Mouse (Mus musculus) heart, embryonic 12.5 days (tissue): ENCODE data around the gene Npcd. TPM values are rescaled to one million over a fixed set of nuclear protein-coding genes. Genes with fewer than 3 reads are reported as not detected.

Source experiments
- ATAC-seq: fragments of 200-750 bp; cut with Nextera tagmentation; 2 replicates; pipeline ENCODE4 v1.8.0; 2017; ENCODE audit warnings: moderate TSS enrichment, moderate library complexity; ENCODE audit not compliant: insufficient number of reproducible peaks, low FRiP score
- H3K27ac ChIP-seq: fragments of 300-500 bp; sonication (generic); 2 replicates; pipeline ENCODE4 v1.5.1; 2016; ENCODE audit warnings: mild to moderate bottlenecking, moderate library complexity; ENCODE audit not compliant: poor library complexity, severe bottlenecking
- H3K27me3 ChIP-seq: fragments of 300-500 bp; sonication (generic); replicated peaks from 2 replicates; pipeline ENCODE4 v1.6.1; 2016; ENCODE audit warnings: mild to moderate bottlenecking, moderate library complexity
- H3K36me3 ChIP-seq: fragments of 300-500 bp; sonication (generic); 2 replicates; pipeline ENCODE4 v1.6.1; 2016; ENCODE audit warnings: mild to moderate bottlenecking, moderate library complexity
- H3K4me1 ChIP-seq: fragments of 300-500 bp; sonication (generic); replicated peaks from 2 replicates; pipeline ENCODE4 v1.6.1; 2016; ENCODE audit warnings: mild to moderate bottlenecking
- H3K4me2 ChIP-seq: fragments of 300-500 bp; sonication (generic); 2 replicates; pipeline ENCODE4 v1.6.1; 2016; ENCODE audit warnings: mild to moderate bottlenecking, moderate library complexity
- H3K4me3 ChIP-seq: fragments of 300-500 bp; sonication (generic); 2 replicates; pipeline ENCODE4 v1.5.1; 2016; ENCODE audit warnings: mild to moderate bottlenecking
- H3K9ac ChIP-seq: fragments of 300-500 bp; sonication (generic); 2 replicates; pipeline ENCODE4 v1.6.1; 2016; ENCODE audit warnings: mild to moderate bottlenecking, moderate library complexity
- H3K9me3 ChIP-seq: fragments of 300-500 bp; sonication (generic); replicated peaks from 2 replicates; pipeline ENCODE4 v1.6.1; 2016; ENCODE audit warnings: mild to moderate bottlenecking, moderate library complexity
- WGBS: fragments of 180-500 bp; shearing (Covaris S2); methylation state at CpG from one replicate; pipeline ENCODE4 v1.1.7; 2016; 5-methylcytosine and 5-hydroxymethylcytosine counted together
- polyA plus RNA-seq: library from polyadenylated mRNA; unstranded; fragments of >200 nt; fragmentation: Nextera tagmentation; extraction: Ambion mirVana; gene quantifications from 2 replicates; pipeline ENCODE4 v1.2.1, GENCODE M21; 2016

Npcd gene
- polyA plus RNA-seq, 1 experiment from 2014 or later: not detected

DNA sequence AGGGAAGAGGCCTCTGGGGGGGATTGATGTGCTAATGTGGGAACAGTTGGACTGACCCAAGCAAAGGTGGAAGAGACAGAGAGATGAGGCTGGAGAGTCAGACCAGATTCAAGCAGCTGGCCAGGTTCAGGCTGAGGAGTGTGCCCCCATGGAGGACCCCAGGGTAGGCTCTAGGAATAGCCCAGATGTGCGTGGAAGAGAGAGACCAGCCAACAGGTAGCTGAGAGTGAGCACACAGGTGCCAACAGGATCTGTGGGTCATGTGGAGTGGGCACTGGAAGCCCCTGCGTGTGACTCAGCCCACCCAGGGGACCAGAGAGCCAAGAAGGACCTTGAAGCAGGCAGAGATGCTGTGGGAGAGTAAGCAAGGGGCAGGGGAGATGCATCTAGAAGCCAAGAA, 32.4 kb downstream of the Npcd start:
- no peak for ATAC-seq
- Histone ChIP-seq H3K9ac (no peak overlapping the region), H3K4me3 (no peak overlapping the region), H3K4me2 (no peak overlapping the region), H3K27ac (no peak overlapping the region), H3K4me1 (peaks cover 18% of the 10 kb centered on the region), H3K9me3 (no peaks in the 10 kb centered on the region), H3K27me3 (peaks cover 86% of the 10 kb centered on the region), H3K36me3 (no peaks in the 10 kb centered on the region)
- 62% methylated on average over 2 of the region's 2 CpGs for WGBS

GRCm38 (mm10) chr15:79800701-79801100, 33.3 kb downstream of the Npcd start:
- peaks cover 18% of the 10 kb centered on the region for H3K4me1 ChIP-seq
- H3K9me3 ChIP-seq: no peaks in the 10 kb centered on the region
- H3K9ac ChIP-seq: no peak overlapping the region
- no peak overlapping the region for H3K4me3 ChIP-seq
- peaks cover 85% of the 10 kb centered on the region for H3K27me3 ChIP-seq
- 61% methylated on average over 11 of the region's 11 CpGs for WGBS
- no peak overlapping the region for H3K27ac ChIP-seq
- no peaks in the 10 kb centered on the region for H3K36me3 ChIP-seq
- no peak for ATAC-seq
- H3K4me2 ChIP-seq: no peak overlapping the region

DNA sequence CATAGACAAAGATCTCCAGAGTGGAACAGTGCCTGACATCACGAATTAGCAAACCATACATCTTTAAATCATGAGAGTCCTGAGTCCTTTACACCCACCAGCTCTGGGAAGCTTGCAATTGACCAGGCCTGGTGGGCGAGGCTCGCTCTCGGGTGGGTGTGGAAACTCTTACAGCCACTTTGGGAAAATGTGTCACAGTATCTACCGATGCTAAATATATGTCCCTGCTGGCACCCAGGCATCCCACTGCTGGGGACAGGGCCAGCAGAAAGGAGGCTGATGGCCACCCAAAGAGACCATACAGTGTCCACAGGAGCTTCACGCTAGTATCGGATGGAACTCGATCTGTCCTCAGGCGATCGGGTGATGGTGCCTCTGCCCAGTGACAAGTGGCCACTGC, 35.4 kb downstream of the Npcd start:
- peaks cover 6% of the 10 kb centered on the region for H3K4me1 ChIP-seq
- no peaks in the 10 kb centered on the region for H3K9me3 ChIP-seq
- H3K27me3 ChIP-seq: peaks cover 83% of the 10 kb centered on the region
- H3K36me3 ChIP-seq: no peaks in the 10 kb centered on the region
- no peak overlapping the region for H3K27ac ChIP-seq
- ATAC-seq: no peak
- H3K4me2 ChIP-seq: no peak overlapping the region
- WGBS: 75% methylated on average over 10 of the region's 10 CpGs
- H3K4me3 ChIP-seq: no peak overlapping the region
- H3K9ac ChIP-seq: no peak overlapping the region

DNA sequence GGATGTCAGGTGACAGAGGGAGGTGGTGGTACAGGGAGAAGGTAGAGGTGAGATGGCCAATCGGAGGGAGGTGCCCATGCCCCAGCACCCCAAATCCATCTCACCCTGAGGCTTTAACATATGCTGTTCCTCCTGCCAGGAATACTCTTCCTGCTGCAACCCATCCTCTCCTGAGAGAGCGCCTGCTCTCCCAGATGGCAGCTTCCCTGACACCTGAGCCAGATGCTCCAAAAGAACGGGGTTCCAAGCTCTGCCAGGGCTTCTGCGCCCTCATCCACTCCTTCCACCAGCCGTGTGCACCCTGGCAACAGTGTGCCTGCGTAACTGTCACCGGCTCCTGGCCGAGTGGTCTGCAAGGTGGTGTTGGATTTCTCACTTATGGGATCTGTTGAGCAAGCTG, 36.4 kb downstream of the Npcd start:
- Histone ChIP-seq H3K36me3 (no peaks in the 10 kb centered on the region), H3K4me3 (no peak overlapping the region), H3K4me2 (no peak overlapping the region), H3K4me1 (no peaks in the 10 kb centered on the region), H3K27ac (no peak overlapping the region), H3K27me3 (peaks cover 83% of the 10 kb centered on the region), H3K9me3 (no peaks in the 10 kb centered on the region), H3K9ac (no peak overlapping the region)
- no peak for ATAC-seq
- WGBS: 77% methylated on average over 8 of the region's 8 CpGs

- WGBS: 77% methylated on average over 7 of the region's 7 CpGs
- Histone ChIP-seq H3K27ac (no peak overlapping the region), H3K36me3 (no peaks in the 10 kb centered on the region), H3K4me1 (no peaks in the 10 kb centered on the region), H3K4me2 (no peak overlapping the region), H3K9me3 (no peaks in the 10 kb centered on the region), H3K27me3 (peaks cover 83% of the 10 kb centered on the region), H3K4me3 (no peak overlapping the region), H3K9ac (no peak overlapping the region)
- no peak for ATAC-seq
These were observed 36.9 kb downstream of the Npcd start for GRCm38 (mm10) chr15:79797096-79797495.

DNA sequence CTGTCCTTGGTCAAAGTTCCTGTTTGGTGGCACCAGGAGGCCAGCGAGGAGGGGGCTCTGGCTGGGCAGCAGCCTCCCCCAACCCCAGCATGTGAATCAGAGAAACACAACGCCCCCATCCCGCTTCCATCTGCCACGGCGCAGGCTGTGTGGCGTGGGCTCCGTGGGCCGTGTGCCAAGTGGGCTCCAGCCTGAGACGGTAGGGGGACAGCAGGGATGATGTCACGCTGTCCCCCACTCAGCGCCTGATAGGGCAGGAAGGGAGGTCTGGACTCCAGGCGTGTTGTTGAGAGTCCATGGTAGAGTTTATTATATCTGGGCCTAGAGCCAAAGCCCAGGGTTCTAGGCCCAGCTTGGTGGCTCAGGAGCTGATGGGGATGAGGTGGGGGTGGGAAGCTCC, 37.8 kb downstream of the Npcd start:
- Histone ChIP-seq H3K4me2 (no peak overlapping the region), H3K36me3 (no peaks in the 10 kb centered on the region), H3K27me3 (peaks cover 82% of the 10 kb centered on the region), H3K4me3 (no peak overlapping the region), H3K27ac (no peak overlapping the region), H3K9ac (no peak overlapping the region), H3K4me1 (no peaks in the 10 kb centered on the region), H3K9me3 (no peaks in the 10 kb centered on the region)
- WGBS: 76% methylated on average over 12 of the region's 12 CpGs
- ATAC-seq: no peak

GRCm38 (mm10) chr15:79794173-79794572, 39.9 kb downstream of the Npcd start:
- Histone ChIP-seq H3K27me3 (peaks cover 86% of the 10 kb centered on the region), H3K4me2 (no peak overlapping the region), H3K27ac (no peak overlapping the region), H3K36me3 (no peaks in the 10 kb centered on the region), H3K9me3 (no peaks in the 10 kb centered on the region), H3K4me1 (no peaks in the 10 kb centered on the region), H3K4me3 (no peak overlapping the region), H3K9ac (no peak overlapping the region)
- ATAC-seq: no peak
- 10% methylated on average over 20 of the region's 20 CpGs for WGBS

DNA sequence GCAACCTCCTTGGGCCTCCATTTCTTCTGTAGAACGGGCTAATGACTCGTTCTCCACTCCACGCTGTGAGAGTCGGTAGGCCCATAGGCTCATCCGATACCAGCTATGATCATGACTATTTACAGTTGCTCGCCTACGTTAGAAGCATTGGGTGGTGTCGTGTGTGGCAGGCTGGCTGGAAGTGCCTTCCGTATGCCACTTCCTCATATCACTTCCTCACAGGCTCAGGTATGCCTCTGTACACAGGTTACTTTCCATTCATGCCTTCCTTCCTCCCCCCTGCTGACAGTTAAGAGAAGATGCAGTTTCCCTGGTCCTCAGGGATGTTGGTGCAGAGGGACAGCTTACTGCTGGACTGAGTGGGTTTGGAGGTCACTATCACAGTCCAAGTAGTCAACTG, 41.0 kb downstream of the Npcd start:
- Histone ChIP-seq H3K9me3 (no peaks in the 10 kb centered on the region), H3K4me3 (no peak overlapping the region), H3K27ac (no peak overlapping the region), H3K4me1 (no peaks in the 10 kb centered on the region), H3K4me2 (no peak overlapping the region), H3K36me3 (no peaks in the 10 kb centered on the region), H3K27me3 (peaks cover 90% of the 10 kb centered on the region), H3K9ac (no peak overlapping the region)
- ATAC-seq: no peak
- 89% methylated on average over 9 of the region's 9 CpGs for WGBS

DNA sequence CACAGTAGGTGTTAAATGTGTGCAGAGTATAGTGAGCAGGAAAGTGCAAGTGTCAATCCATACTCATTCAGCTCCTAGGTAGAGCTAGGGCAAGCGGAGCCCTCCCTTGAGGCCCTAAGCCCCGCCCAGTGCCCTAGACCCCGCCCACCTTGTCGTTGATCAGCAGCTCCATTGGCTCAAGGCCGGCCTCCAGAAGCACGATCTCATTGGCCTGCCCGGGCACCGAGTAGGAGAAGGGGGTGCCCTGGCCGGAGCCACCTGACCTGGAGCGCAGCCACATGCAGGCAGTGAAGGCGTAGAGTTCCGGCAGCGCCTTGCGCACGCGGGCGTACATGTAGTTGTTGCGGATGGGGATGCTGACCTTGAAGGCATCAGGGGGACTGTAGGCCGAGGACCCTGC, 41.6 kb downstream of the Npcd start:
- H3K36me3 ChIP-seq: no peaks in the 10 kb centered on the region
- no peak overlapping the region for H3K4me2 ChIP-seq
- H3K4me3 ChIP-seq: no peak overlapping the region
- 19% methylated on average over 19 of the region's 19 CpGs for WGBS
- no peak for ATAC-seq
- H3K27me3 ChIP-seq: peaks cover 92% of the 10 kb centered on the region
- no peaks in the 10 kb centered on the region for H3K9me3 ChIP-seq
- no peaks in the 10 kb centered on the region for H3K4me1 ChIP-seq
- no peak overlapping the region for H3K9ac ChIP-seq
- no peak overlapping the region for H3K27ac ChIP-seq

- no peak overlapping the region for H3K27ac ChIP-seq
- H3K27me3 ChIP-seq: peaks cover 94% of the 10 kb centered on the region
- WGBS: 2% methylated on average over 12 of the region's 12 CpGs
- no peak overlapping the region for H3K4me2 ChIP-seq
- no peak overlapping the region for H3K9ac ChIP-seq
- no peak for ATAC-seq
- H3K36me3 ChIP-seq: no peaks in the 10 kb centered on the region
- H3K4me1 ChIP-seq: no peaks in the 10 kb centered on the region
- H3K4me3 ChIP-seq: no peak overlapping the region
- no peaks in the 10 kb centered on the region for H3K9me3 ChIP-seq
These were observed 42.5 kb downstream of the Npcd start for GRCm38 (mm10) chr15:79791502-79791901.

DNA sequence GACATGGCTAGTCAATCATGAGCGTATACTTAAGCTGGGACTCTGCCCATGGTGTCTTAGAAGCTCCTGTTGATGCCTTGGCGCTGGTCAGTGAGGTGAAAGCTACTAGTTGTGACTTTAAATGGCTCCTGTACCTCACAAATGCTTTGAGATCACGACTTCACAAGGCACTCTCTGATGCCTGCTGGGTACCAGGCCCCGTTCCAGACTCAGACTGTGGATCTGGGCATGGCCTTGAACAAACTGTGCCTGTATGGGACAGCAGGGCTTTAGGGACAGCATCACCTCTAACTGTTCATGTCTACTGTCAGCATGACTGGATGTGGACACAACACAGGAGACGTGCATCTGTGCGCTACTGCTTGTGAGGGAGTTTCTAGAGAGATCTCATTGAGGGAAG, 43.1 kb downstream of the Npcd start:
- H3K4me3 ChIP-seq: no peak overlapping the region
- no peaks in the 10 kb centered on the region for H3K9me3 ChIP-seq
- WGBS: 77% methylated on average over 6 of the region's 6 CpGs
- H3K27me3 ChIP-seq: peaks cover 94% of the 10 kb centered on the region
- no peaks in the 10 kb centered on the region for H3K36me3 ChIP-seq
- no peak overlapping the region for H3K27ac ChIP-seq
- H3K4me1 ChIP-seq: no peaks in the 10 kb centered on the region
- H3K9ac ChIP-seq: no peak overlapping the region
- no peak for ATAC-seq
- no peak overlapping the region for H3K4me2 ChIP-seq

DNA sequence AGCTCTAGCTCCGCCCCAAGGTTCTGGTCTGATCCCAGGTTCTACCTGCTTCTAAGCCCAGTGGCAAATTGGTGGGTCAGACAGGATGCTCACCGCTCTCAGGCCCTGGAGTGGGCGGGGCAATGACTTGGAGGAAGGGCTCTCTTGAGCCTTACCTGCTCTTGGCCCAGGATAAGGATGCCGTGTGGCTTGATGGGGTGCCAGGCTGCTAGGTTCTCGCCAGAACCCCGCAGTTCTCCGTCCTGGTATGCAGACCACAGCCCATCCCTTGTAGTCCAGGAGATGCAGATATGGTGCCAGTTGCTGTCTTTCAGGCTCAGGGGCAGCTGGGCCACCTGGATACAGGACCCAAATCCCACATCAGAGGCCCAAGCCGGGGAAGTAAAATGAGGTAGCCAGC, 43.9 kb downstream of the Npcd start:
- Histone ChIP-seq H3K9me3 (no peaks in the 10 kb centered on the region), H3K27me3 (peaks cover 94% of the 10 kb centered on the region), H3K4me3 (no peak overlapping the region), H3K9ac (no peak overlapping the region), H3K4me1 (no peaks in the 10 kb centered on the region), H3K4me2 (no peak overlapping the region), H3K36me3 (no peaks in the 10 kb centered on the region), H3K27ac (no peak overlapping the region)
- WGBS: 43% methylated on average over 8 of the region's 8 CpGs
- no peak for ATAC-seq
